Mouse (Mus musculus): ENCODE measurements around the gene Klf3. TPM values are rescaled to one million over a fixed set of nuclear protein-coding genes. Genes with fewer than 3 reads are reported as not detected.

Gene Klf3
- polyA plus RNA-seq (2015; fragmentation: Nextera tagmentation; extraction: Ambion mirVana) = 19.1 and 25.1 TPM in 2 replicates

- peaks cover 17% of the 10 kb centered on the region for H3K4me1 ChIP-seq (ENCODE audit: control insufficient read depth, insufficient read depth, low read length)
- H3K36me3 ChIP-seq (ENCODE audit: control insufficient read depth, insufficient read depth, low read length) = no peaks in the 10 kb centered on the region
- H3K9me3 ChIP-seq (replicated peaks; ENCODE audit: control insufficient read depth, low read length, poor library complexity, severe bottlenecking) = no peaks in the 10 kb centered on the region
- peak within 1 kb of the TSS; percentile 92 for H3K27ac ChIP-seq (ENCODE audit: low read length)
- H3K4me3 ChIP-seq (ENCODE audit: low read depth, low read length) = peak within 1 kb of the TSS; percentile 81
- peak; percentile 91 for ATAC-seq
- no peaks in the 10 kb centered on the region for H3K27me3 ChIP-seq (ENCODE audit: control insufficient read depth, insufficient read depth, low read depth, low read length)
- 0% methylated on average over 50 of the region's 116 CpGs for WGBS
- H3K9ac ChIP-seq (ENCODE audit: low read depth, low read length) = peak within 1 kb of the TSS; percentile 87
- H3K4me2 ChIP-seq (ENCODE audit: low read length) = peak within 1 kb of the TSS; percentile 85
Observed at GRCm38 (mm10) chr5:64802795-64803719, at the start of gene Klf3. TSS of gene Klf3 (plus strand) at chr5:64803388.

GRCm38 (mm10) chr5:64762295-64762694, 40.9 kb upstream of the Klf3 start:
- Histone ChIP-seq H3K4me3 (ENCODE audit: low read depth, low read length) (no peak overlapping the region), H3K27ac (ENCODE audit: low read length) (no peak overlapping the region), H3K27me3 (ENCODE audit: control insufficient read depth, insufficient read depth, low read depth, low read length) (no peaks in the 10 kb centered on the region), H3K4me1 (ENCODE audit: control insufficient read depth, insufficient read depth, low read length) (no peaks in the 10 kb centered on the region), H3K9me3 (replicated peaks; ENCODE audit: control insufficient read depth, low read length, poor library complexity, severe bottlenecking) (no peaks in the 10 kb centered on the region), H3K36me3 (ENCODE audit: control insufficient read depth, insufficient read depth, low read length) (no peaks in the 10 kb centered on the region), H3K9ac (ENCODE audit: low read depth, low read length) (no peak overlapping the region), H3K4me2 (ENCODE audit: low read length) (no peak overlapping the region)
- 86% methylated on average over 4 of the region's 4 CpGs for WGBS
- ATAC-seq = no peak

DNA sequence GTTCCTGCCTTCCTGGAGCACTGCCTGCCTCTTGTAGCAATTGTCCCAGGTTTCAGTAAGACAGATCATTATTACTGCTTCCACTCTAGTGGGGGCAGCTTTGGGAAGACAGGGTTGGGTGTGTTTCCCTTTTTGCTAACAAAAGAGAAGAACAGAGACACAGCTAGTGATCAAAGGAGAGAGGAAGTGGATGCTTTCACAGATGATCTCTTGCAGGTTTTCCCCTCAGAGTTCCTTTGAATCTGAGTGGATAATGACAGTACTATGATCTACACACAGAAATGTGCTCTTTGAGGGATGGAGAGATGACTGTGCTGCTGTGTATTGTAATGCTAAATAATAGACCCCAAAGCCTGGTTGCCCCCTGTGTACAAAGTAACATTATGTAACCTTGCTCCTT, 38.7 kb upstream of the Klf3 start:
- no peak overlapping the region for H3K4me2 ChIP-seq (ENCODE audit: low read length)
- H3K4me3 ChIP-seq (ENCODE audit: low read depth, low read length) = no peak overlapping the region
- H3K9ac ChIP-seq (ENCODE audit: low read depth, low read length) = no peak overlapping the region
- no peaks in the 10 kb centered on the region for H3K36me3 ChIP-seq (ENCODE audit: control insufficient read depth, insufficient read depth, low read length)
- H3K27ac ChIP-seq (ENCODE audit: low read length) = no peak overlapping the region
- H3K4me1 ChIP-seq (ENCODE audit: control insufficient read depth, insufficient read depth, low read length) = no peaks in the 10 kb centered on the region
- no peaks in the 10 kb centered on the region for H3K27me3 ChIP-seq (ENCODE audit: control insufficient read depth, insufficient read depth, low read depth, low read length)
- 0 out of 2 replicates have a peak, but pooled peaks cover 4% of the 10 kb centered on the region for H3K9me3 ChIP-seq (replicated peaks; ENCODE audit: control insufficient read depth, low read length, poor library complexity, severe bottlenecking)
- no peak for ATAC-seq

DNA sequence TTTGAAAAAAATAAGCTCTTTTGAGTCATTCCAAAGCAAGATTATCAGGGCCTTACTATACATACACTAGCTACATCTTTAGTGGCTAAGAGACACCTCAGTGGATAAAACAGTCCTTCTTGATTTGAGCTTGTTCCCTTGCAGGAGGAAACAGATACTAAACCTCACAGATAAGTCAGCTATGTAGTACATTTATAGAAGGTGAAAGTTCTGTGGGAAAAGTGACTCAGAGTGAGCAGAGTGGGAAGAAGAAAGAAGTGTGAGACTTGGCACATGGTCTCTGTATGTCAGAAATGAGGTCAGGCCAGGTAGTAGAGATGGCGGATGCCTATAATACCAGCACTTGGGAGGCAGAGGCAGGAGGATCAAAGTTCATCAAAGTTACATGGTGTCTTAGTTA, 37.4 kb upstream of the Klf3 start:
- Histone ChIP-seq H3K36me3 (ENCODE audit: control insufficient read depth, insufficient read depth, low read length) (no peaks in the 10 kb centered on the region), H3K4me1 (ENCODE audit: control insufficient read depth, insufficient read depth, low read length) (no peaks in the 10 kb centered on the region), H3K9me3 (replicated peaks; ENCODE audit: control insufficient read depth, low read length, poor library complexity, severe bottlenecking) (0 out of 2 replicates have a peak, but pooled peaks cover 4% of the 10 kb centered on the region), H3K4me2 (ENCODE audit: low read length) (no peak overlapping the region), H3K9ac (ENCODE audit: low read depth, low read length) (no peak overlapping the region), H3K4me3 (ENCODE audit: low read depth, low read length) (no peak overlapping the region), H3K27me3 (ENCODE audit: control insufficient read depth, insufficient read depth, low read depth, low read length) (no peaks in the 10 kb centered on the region), H3K27ac (ENCODE audit: low read length) (no peak overlapping the region)
- no peak for ATAC-seq
- 100% methylated on average over 1 of the region's 1 CpGs for WGBS

DNA sequence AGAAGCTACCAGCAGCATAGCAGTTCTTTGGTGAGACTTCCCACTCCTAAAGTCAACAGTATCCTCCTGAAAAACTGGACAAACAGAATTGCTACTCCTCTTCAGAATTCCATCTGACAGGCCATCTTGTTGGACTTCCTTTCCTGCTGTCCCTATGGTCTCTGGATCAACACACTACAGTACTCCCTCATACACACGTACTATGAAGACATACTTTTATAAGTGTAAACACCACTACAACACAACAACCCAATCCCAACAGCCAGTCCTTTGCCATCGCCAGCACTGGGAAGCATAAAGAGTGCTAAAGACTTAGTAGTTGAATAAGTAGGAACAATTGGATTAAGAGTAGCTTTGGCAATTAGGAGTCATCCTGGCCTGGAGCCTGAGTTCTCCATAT, 36.6 kb upstream of the Klf3 start:
- no peak overlapping the region for H3K4me3 ChIP-seq (ENCODE audit: low read depth, low read length)
- WGBS = 87% methylated on average over 2 of the region's 2 CpGs
- H3K9me3 ChIP-seq (replicated peaks; ENCODE audit: control insufficient read depth, low read length, poor library complexity, severe bottlenecking) = 0 out of 2 replicates have a peak, but pooled peaks cover 4% of the 10 kb centered on the region
- no peaks in the 10 kb centered on the region for H3K4me1 ChIP-seq (ENCODE audit: control insufficient read depth, insufficient read depth, low read length)
- no peak overlapping the region for H3K4me2 ChIP-seq (ENCODE audit: low read length)
- H3K27me3 ChIP-seq (ENCODE audit: control insufficient read depth, insufficient read depth, low read depth, low read length) = no peaks in the 10 kb centered on the region
- H3K9ac ChIP-seq (ENCODE audit: low read depth, low read length) = no peak overlapping the region
- no peak for ATAC-seq
- no peaks in the 10 kb centered on the region for H3K36me3 ChIP-seq (ENCODE audit: control insufficient read depth, insufficient read depth, low read length)
- no peak overlapping the region for H3K27ac ChIP-seq (ENCODE audit: low read length)

DNA sequence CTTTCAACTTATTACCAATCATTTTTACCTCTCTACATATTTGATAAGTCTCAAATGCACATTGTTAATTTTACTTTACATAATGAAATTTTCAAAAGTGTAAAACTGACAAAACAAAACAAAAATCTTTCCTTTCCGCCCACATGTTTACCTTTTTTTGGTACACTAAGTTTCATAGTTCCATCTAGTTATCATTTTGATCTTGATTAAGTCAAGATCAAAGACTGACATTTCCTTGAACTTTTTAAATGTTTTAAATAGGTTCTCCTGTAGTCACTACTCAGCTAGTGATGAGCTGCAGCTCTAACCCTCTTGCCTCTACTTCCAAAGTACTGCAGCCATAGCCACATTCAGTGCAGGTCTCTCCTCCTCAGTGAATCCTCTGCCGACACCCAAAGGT, 31.6 kb upstream of the Klf3 start:
- H3K27me3 ChIP-seq (ENCODE audit: control insufficient read depth, insufficient read depth, low read depth, low read length) = no peaks in the 10 kb centered on the region
- H3K9ac ChIP-seq (ENCODE audit: low read depth, low read length) = no peak overlapping the region
- H3K9me3 ChIP-seq (replicated peaks; ENCODE audit: control insufficient read depth, low read length, poor library complexity, severe bottlenecking) = 0 out of 2 replicates have a peak, but pooled peaks cover 4% of the 10 kb centered on the region
- no peak overlapping the region for H3K4me3 ChIP-seq (ENCODE audit: low read depth, low read length)
- ATAC-seq = no peak
- H3K27ac ChIP-seq (ENCODE audit: low read length) = no peak overlapping the region
- no peak overlapping the region for H3K4me2 ChIP-seq (ENCODE audit: low read length)
- H3K36me3 ChIP-seq (ENCODE audit: control insufficient read depth, insufficient read depth, low read length) = no peaks in the 10 kb centered on the region
- 95% methylated on average over 2 of the region's 2 CpGs for WGBS
- H3K4me1 ChIP-seq (ENCODE audit: control insufficient read depth, insufficient read depth, low read length) = no peaks in the 10 kb centered on the region

- no peaks in the 10 kb centered on the region for H3K4me1 ChIP-seq (ENCODE audit: control insufficient read depth, insufficient read depth, low read length)
Observed at GRCm38 (mm10) chr5:64778211-64778610, 25.0 kb upstream of the Klf3 start.

GRCm38 (mm10) chr5:64779285-64779684, 23.9 kb upstream of the Klf3 start:
- 88% methylated on average over 2 of the region's 2 CpGs for WGBS
- H3K4me3 ChIP-seq (ENCODE audit: low read depth, low read length) = no peak overlapping the region
- H3K36me3 ChIP-seq (ENCODE audit: control insufficient read depth, insufficient read depth, low read length) = no peaks in the 10 kb centered on the region
- H3K27ac ChIP-seq (ENCODE audit: low read length) = no peak overlapping the region
- no peak for ATAC-seq
- no peaks in the 10 kb centered on the region for H3K4me1 ChIP-seq (ENCODE audit: control insufficient read depth, insufficient read depth, low read length)
- no peaks in the 10 kb centered on the region for H3K27me3 ChIP-seq (ENCODE audit: control insufficient read depth, insufficient read depth, low read depth, low read length)
- no peak overlapping the region for H3K4me2 ChIP-seq (ENCODE audit: low read length)
- H3K9me3 ChIP-seq (replicated peaks; ENCODE audit: control insufficient read depth, low read length, poor library complexity, severe bottlenecking) = no peaks in the 10 kb centered on the region
- H3K9ac ChIP-seq (ENCODE audit: low read depth, low read length) = no peak overlapping the region

More at GRCm38 (mm10) chr5:64778211-64778610, 25.0 kb upstream of the Klf3 start:
- ATAC-seq = no peak
- no peaks in the 10 kb centered on the region for H3K36me3 ChIP-seq (ENCODE audit: control insufficient read depth, insufficient read depth, low read length)
- no peak overlapping the region for H3K4me3 ChIP-seq (ENCODE audit: low read depth, low read length)
- H3K4me2 ChIP-seq (ENCODE audit: low read length) = no peak overlapping the region
- H3K9me3 ChIP-seq (replicated peaks; ENCODE audit: control insufficient read depth, low read length, poor library complexity, severe bottlenecking) = no peaks in the 10 kb centered on the region
- H3K27me3 ChIP-seq (ENCODE audit: control insufficient read depth, insufficient read depth, low read depth, low read length) = no peaks in the 10 kb centered on the region
- H3K9ac ChIP-seq (ENCODE audit: low read depth, low read length) = no peak overlapping the region
- no peak overlapping the region for H3K27ac ChIP-seq (ENCODE audit: low read length)
- 86% methylated on average over 5 of the region's 5 CpGs for WGBS

GRCm38 (mm10) chr5:64780778-64781177, 22.4 kb upstream of the Klf3 start:
- Histone ChIP-seq H3K27me3 (ENCODE audit: control insufficient read depth, insufficient read depth, low read depth, low read length) (no peaks in the 10 kb centered on the region), H3K4me2 (ENCODE audit: low read length) (no peak overlapping the region), H3K9ac (ENCODE audit: low read depth, low read length) (no peak overlapping the region), H3K9me3 (replicated peaks; ENCODE audit: control insufficient read depth, low read length, poor library complexity, severe bottlenecking) (no peaks in the 10 kb centered on the region), H3K27ac (ENCODE audit: low read length) (no peak overlapping the region), H3K4me1 (ENCODE audit: control insufficient read depth, insufficient read depth, low read length) (no peaks in the 10 kb centered on the region), H3K36me3 (ENCODE audit: control insufficient read depth, insufficient read depth, low read length) (no peaks in the 10 kb centered on the region), H3K4me3 (ENCODE audit: low read depth, low read length) (no peak overlapping the region)
- ATAC-seq = no peak
- WGBS = 78% methylated on average over 7 of the region's 7 CpGs

All from midbrain, embryonic 16.5 days (tissue).